Mouse (Mus musculus): ENCODE results near the gene Idh3a.

Gene Idh3a

DNA sequence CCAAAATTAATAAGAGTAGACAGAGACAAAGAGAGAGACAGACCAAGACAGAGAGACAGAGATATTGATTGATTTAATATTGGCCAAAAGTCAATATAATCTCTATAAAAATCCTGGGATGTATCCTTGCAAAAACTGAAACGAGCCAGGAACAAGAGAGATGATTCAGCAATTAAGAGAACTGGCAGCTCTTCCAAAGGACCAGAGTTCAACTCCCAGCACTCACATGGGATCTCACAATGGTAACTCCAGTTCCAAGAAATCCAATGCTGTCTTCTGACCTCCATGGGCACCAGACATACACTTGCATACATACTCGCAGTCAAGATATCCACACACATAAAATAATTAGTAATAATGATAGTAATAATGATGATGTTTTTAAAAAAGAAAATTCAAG is 66.6 kb downstream of the Idh3a start:
- DNase-seq = no peak
